Mouse (Mus musculus): ENCODE measurements around the gene Myo1b.
"Not testable (repeated sequence)": the region's sequence is repeated elsewhere in the genome, so short reads cannot be mapped to it uniquely, and the experiment has no call there.

Gene Myo1b

DNA sequence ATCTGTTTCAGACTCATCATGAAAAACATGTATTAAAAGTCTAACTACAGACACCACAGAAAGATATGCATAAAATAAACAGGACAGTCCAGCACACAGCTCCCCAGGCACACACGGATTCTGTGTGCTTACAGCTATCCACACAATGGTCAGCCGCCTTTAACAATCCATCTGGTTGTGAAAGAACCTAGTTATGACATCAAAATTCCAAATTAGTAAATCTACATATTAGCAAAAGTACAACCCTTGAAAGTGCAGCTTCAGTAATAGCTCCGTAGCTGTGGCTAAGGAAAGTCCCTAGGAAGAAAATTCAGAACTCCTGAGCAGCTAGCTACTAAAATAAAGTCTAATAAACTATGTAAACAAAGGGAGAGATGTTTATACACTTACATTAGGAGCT is 21.1 kb downstream of the Myo1b start:
- DNase-seq = no peak

DNA sequence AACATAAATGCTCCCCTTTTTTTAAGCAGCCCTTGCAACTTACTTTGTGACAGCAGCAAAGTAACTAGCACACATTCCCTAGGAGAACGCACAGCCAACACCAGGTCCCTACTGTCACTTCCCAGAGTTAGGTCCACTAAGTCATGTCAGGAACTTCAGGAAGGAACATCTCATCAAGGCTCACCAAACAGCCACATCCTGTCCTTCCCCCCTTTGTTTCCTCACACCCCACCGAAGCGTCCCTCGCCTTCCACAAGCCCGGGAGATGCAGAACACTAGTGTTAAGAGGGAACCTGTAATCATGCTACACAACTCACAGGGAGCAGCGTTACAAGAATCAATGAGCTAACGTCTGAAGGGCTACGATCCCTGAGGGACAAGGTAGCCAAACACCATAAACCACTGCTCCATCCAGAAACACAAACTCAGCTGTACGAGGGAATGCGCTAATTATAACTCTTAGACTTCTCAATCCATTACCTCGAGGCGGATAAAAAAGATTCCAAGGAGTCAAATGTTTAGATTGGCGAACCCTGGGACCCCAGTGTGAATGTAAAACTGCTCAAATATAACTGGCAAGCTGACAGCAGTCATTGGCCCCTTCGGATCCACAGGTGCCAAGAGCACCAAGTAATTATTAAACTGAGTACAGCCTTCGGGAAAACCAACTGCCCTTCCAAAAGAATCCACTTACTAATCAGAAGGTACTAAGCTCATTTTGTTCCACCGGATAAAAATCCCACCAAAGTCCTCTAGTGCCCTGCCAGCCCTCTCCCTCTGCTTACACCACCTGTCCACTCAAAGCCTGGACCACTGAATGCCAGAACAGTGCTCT is 22.1 kb downstream of the Myo1b start:
- no peak for DNase-seq

DNA sequence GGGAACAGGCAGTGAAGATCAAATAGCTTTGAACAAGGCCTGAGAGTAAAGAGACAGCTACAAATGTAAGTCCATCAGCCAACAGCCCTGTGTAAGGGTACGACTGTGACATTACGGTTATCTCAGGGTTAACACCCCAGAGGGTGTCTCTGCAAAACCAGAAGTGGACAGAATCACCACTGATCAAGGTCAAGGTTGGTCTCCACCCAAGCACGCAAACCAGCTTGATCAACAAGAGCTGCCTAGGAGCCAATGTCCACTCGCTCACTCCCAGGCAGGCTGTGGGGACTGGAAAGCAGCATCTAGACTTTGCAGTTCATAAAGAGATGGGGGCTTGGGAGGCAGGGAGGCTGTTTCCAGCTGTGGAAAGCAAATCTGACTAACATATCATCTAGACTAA is 23.9 kb downstream of the Myo1b start:
- DNase-seq = no peak

DNA sequence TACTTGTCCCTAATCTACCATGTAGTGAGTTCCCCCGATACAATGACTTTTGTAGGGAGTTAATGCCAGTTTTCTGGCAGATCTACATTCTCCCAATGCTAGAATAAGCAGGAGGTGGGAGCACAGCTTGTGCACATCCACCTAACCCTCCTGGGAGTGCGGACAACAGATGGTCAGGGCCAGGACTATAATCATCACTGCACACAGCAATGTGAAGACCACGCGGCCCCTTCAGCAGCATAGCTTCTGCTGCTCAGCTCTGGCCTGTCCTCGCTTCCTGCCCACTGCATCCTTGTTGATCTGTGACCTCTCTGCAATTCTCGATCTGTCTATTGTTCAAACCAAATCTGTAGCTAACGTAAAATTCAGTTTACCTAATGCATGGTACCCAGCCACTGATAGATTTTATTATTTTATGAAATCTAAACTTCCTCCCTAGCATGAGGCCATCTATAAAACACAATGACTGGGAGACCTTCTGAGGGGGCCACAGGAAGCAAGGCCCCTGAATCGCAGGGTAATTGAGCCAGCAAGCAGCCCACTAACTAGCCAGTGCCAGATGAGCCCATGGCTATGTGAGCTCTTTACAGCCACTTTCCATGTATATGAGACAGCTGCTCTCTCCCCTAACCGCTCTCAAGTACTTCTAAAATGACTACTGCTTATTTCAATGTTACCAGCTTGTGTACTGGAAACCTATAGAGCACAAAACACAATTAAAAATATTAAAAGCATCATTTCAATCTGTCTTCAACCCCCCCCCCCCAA is 27.6 kb downstream of the Myo1b start:
- no peak for DNase-seq

DNA sequence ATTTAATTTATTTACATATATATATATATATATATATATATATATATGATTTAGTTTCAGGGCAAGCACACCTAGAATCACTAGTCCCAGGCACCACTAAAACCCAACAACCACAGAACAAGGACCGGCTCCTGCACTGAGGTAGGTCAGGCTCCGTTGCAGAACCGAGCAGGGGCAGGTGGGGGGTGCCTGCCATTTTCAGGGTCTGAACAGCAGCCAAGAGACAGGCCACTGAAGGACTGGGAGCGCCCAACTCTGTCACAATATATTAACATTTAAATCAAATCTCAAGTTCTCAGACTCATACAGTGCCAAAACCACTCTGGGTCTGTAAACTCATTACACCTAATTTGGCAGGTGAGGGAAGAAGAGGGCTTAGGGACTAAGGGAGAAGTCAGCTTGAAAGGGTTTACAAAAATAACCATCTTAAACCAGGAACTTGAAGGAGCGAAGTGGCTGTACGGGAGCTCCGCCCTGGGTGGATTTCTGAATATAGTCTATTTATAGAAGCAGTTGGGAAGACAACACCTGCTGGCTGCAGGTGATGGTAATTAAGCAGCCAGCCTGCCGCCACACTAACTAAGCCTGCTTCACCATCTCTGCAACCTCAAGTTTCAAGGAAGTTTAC is 30.4 kb downstream of the Myo1b start:
- no peak for DNase-seq

DNA sequence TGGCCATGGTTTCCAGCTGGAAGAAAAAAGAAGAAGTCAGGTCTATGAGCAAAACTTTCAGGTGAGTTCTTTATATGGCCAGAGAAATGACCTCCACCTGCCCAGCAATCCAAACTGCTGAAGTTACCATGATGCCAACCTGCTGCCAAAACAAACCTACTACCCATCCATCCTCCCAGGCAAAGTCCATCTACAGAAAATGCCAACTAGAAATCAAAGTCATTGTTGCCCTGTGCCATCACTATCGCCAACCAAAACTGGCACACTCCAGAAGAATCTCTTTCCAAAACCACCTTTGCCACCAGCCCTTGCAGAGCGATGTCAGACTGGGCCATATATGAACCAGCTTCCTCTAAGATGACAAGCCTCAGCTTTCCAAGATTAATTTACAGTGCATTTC is 32.7 kb downstream of the Myo1b start:
- no peak for DNase-seq

DNA sequence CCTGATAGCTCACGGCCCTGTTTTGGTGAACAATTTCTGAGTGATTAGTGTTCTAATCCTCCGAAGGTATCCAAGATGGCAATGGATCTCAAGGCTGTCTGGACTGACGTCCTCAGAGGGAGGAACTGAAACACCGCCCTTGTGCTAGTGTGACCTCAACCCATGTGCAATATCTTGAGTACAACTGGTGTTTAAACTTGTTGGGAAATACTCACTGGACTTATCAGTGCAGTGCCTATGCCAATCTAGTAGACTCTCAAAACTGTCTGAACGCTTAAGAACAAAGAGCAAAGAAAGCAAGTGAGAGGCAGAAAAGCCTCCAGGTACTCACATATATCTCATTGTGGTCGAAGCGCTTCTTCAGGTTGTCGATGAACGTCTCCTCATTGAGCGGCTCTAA is 33.1 kb downstream of the Myo1b start:
- no peak for DNase-seq

DNA sequence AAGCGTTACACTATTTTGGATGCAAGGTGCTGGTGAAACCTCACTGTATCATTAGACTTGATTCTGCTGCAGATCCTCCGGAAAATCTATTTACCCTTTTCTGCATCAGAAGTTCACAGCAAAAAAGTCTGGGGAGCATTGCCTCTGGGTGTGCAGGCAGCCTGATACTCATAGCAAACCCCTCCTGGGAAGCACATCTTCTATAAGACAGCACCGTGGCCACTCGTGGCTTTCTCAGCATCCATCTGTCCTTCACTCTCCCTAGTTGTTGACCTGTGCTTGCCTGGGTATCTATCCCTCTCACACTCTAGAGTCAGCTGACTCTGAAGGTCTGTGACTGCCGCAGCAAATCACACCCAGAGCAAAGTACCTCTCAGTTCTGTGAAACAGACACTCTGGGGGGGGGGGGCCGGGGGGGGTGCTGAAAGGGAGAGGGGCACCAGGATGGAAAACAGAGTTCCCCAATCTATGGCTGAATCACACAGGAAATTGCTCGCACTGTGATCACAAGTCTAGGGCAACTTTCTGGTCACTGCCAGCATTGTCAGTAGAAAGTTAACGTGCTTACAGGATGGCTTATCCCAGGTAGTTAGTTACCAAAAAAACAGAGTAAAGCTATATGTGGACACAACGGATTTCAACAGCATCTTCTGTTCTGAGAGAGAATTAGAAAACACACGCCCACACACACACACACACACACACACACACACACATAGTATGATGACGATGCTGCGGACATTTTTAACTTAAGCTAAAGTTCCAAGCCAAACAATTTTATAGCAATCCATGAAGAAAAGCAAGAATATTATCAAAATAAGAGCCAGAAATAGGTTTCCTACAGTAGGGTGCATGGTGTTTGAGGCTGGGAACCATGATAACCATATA is 35.7 kb downstream of the Myo1b start:
- no peak for DNase-seq

DNA sequence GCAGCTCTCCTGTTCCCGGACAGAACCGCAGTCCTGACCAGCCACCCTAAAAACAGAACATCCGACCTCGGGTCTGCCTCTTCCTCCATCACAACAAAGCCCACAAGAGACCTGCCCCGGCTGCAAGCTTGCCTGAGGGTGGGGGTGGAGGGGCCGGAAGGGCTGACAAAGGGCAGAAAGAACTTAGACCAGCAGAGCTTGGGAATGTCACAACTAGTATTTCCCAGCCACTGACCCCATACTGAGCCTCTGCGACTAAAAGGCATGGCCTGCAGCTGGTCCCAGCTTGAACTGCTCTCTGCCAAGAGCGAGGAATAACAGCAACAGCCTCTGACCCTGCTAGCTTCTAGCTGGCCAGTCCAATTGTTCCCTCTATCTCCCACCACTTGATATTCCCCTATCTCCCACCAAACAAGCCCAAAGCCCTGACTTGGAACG is 36.5 kb downstream of the Myo1b start:
- DNase-seq = no peak

DNA sequence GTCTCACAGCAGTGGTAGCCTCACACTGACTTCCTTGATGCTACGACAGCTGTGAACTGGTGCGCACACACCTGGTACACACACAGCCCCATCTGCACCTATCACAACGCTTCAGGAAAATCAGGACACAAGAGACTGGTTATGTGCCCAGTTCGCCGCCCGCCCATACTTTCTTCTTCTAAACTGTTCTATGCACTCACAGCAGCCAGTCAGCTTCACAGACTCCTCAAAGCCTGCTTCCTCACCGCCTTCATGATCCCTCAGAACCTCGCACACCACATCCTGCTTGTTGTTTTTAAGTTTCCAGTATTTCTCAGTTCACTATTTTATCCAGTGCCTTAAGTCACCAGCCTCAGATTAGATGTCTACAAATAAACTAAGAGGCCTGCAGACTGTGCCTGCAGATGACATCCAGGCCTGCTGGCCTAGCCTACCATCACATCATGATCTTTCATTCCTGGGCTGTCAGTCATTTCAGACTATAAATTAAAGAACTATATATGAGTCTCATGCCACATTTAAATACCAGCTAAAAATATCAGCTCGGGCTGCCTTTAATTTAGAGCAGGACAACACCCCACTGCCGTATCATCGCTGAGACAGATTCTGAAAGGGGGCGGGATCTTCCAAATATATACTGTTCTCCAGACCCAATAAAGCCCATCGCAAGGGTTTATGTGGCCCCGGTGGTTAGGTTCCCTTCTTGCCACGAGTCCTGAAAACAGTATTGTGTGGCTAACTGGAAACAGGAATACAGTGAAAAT is 40.2 kb downstream of the Myo1b start:
- no peak for DNase-seq

DNA sequence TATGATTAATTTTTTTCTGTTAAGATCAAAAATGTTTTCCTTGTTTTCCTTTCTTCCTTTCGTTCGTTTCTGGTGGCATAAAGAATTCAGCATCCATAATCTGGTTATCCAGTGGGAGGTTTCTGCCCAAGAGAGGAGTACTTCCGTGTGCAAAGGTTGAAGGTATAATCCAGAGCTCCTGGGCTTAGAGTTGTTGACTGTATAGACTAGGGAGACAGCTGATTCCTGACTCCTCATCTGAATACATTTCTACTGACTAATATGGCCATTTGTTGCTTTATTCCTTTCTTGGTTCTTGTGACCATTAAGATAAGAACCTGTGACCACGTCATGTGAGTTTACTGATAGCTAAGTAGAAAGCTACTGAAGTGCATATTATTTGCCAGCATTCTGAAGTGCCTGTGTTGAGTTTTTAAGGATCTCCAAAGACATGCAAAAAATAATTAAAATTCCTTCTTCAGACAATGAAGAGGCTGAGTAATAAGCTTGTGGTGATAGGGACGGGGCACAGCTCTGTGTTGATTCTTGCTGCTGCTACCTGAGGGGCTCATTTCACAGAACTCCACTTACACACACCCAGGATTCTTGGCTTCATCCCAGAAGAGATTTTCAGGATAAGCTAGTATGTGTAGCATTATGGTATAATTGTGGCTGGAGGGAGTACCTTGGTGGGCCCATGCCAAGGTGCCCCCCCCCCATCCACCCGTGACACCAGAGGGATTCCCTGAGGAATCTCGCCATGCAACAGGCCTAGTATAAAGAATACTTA is 43.2 kb downstream of the Myo1b start:
- DNase-seq = no peak

DNA sequence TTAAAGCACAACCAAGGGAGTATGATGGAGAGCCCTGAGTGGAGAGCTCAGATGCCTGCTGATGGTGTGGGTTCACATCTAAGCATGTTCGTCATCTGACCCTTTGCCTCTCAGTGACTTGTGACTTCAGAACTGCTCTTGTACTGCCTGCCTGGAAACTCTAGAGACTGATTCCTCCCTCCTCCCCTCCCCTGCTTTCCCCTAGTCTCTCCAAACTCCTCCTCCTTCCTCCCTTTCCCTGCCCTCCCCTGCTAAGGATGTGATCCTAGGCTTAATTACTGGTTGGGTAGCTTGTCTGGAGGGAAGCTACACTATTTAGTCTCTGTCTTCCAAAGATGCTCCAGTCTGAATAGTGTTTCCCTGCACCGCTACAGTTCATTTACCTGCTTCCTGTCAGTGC is 44.6 kb downstream of the Myo1b start:
- DNase-seq = not testable (repeated sequence)

DNA sequence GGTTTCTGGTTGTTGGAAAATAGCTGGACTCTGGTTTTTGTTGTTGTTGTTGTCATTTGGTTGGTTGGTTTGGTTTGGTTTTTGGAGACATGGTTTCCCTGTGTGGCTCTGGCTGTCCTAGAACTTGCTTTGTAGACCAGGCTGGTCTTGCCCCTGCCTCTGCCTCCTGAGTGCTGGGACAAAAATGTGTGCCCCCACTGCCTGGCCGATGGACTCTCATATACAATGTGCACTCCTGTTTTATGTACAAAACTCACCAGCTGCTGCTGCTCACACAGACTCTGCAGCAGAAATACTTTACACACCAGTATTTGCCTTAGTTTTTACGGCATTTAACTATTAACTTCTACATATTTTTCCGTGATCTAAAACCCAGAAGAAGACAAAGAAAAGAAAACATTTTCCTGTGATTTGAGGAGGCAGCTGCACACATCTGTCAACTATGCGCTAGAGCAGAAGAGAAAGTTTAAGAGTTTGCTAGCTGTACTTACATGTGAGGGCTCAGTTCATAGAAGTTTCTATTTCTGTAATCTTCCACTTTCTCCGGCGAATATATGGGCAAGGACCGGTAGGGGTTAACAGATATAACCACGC is 52.9 kb downstream of the Myo1b start:
- no peak for DNase-seq

DNA sequence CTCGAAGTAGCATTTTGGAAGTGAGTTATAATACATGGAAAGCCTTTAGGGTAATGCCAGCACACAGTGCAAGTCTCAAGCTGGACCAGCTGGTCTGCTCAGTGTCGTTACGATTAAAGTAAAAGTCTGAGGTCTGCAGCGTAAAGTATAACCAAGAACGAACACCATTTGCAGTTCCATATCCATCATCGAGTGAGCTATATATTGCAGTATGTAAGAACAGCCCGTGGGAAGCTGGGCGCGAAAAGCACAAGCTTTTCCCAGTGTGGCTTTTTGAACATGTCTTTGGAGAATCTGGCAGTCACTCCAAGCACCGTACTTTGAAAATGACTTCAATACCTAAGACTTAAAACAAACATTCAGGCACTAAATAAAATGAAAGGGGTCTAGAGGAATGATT is 55.0 kb downstream of the Myo1b start:
- DNase-seq = no peak

DNA sequence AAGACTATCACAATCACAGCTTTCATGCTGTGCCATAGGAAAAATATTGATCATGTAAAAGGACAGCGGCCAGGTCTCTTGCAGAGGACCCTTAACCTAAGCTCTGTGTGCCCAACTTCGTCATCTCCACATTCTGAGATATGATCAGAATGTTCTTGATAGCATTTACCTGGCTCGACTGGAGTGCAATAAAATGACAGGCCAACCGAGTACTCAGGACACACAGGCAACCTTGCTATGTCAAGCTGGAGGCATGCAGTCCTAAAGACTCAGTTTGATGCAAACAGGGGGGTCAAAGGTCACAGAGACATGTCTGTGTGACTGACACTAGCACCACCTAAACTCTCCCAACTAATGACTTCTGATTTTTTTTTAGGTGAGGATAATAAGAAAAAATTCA is 58.9 kb downstream of the Myo1b start:
- DNase-seq = no peak

DNA sequence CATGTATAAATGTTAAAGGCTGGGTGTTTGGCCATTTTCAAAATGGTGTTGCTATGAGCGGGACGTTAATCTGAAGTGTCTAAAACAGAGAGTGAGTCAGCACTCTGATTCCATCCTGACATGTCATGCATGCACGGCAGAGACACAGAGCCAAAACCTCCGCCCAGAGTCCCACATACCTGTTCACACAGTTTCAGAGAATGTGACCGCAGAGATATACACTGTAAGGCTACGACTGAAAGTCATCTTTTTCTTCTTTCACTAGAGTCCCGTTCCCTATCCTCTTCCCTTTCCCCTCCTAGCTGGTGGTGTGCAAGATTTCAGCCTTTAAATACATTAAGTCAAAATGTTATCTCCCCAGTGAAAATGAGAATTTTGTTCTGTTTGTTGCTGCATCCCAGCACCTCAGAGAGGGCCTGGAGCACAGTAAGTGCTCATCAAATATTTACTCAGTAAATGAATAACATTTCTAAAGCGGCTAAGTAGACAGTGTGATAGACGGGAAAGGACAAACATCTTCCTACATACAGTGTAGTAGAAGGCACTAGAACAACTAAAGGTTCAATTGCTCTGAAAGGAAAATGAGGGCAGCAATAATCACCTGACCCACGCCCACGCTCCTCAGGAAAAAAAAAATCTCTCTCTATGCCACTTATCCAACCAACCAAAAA is 59.5 kb downstream of the Myo1b start:
- DNase-seq = no peak

DNA sequence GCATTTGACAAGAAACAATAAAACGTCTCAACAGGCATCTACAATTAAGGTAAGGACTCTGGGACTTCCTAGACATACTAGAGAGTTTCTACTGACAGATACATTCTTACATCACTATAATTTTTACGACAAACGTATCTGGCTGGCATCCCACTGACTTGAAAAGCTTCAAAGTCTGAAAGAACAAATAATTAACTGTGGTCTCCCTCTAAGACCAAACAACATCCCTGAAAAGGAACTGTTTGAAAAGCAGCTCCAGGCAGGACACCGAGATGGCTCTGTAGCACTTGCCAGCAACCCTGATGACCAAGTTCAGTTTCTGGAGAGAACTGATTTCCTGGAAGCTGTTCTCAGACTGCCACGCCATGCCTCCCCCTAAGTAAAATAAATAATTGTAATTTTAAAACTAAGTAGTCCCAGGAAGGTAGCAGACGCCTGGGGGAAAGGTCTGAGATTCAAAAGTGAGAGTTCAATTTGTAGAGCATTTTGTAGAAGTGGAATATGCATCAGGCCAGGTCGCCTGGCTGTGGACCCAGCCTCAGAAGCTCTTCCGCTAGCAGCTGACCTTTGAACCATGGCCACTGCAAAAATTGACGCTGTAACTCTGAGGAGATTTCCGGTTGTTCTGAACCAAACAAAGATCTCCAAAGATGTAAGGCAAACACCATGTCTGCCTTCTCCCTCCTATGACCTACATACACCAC is 60.2 kb downstream of the Myo1b start:
- no peak for DNase-seq

DNA sequence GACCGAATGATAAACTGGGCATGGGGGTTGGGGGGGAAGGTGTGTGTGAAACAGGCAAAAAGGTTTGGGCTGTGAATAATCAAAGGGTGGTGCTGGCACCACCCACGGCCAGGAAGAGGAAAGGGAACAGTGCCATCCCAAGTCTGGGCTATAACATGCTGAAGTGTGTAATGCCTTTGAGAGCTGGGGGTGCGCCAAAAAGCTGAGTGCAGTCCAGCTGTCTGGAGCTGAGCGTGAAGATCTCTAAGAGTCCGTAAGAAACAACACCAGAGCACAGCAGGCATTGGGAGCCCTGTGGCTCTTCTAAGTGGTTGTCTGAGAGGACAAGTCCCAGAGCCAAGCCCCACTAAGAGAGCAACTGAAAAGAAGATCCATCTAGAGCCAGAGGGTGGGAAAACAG is 63.6 kb downstream of the Myo1b start:
- no peak for DNase-seq

DNA sequence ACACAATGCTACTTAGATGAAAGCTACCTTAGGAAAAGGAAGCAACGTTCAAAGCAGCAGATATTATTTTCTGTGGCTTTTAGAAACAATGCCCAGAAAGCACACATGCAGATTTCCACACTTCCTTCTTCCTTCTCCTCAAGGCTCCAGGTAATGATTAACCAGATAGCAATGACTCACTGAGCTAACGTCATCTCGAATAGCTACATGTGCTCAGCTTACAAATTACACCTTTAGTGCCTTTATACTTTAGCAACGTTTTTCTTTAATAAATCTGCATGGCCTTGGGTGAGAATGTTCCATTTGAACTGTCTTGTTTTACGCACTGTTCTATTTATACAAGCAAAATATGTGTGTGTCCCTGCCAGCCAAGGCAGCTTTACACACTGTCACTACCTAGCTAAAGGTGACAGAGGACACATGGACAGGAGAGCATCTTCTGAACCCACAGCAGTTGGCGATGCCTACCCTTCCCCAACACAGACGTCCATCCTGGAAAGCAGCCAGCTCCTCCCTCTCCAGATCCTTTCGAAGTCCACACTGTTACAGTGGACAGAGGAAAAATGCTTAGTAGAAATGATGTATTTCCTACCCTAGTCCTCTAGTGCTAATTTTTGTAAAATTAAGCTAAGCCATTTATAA is 66.2 kb downstream of the Myo1b start:
- no peak for DNase-seq

Data from cerebellum, adult 9-10 months (tissue).